Mouse (Mus musculus): ENCODE measurements at regions not wholly inside any gene's neighbourhood (a gene's known extent, or its start where the extent isn't known, plus 50 kb on each side); places are given as distances from the start of the nearest gene placed in this dataset.
A peak's percentile ranks its signal among the peaks of the same experiment; 100 is the strongest.
"Not testable (repeated sequence)": the region's sequence is repeated elsewhere in the genome, so short reads cannot be mapped to it uniquely, and the experiment has no call there.

GRCm38 (mm10) chr14:120755389-120755788 lies 155.6 kb upstream of the Ipo5 start:
- DNase-seq (ENCODE audit: low read depth) = no peak

DNA sequence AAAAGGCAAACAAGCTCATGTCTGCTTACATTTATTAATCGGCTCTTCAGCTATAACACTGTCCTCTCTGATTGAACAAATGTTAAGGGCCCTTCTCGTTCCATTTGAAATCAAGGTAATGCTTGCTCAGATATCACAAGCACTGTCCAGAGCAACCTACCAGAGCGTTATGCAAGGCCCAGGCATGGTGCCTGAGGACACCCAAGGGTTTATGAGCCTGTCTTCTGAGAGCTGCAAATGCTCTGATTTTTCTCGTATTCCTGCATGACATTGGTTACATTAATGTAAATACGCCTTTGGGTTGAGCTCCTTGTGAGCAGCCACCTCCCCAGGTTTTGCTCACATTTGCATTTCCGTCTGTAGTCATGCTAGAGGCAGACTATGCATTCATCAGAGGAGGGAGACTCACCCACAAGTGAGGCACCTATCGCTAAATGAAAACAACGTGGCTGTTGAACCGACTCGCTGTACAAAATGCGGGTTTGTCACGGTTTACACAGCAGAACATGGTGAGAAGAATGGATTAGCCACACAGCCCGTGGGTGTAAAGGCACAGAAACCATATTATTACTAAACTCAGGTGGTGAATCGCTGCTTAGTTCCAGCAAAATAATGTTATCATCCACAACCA lies 152.7 kb upstream of the Ipo5 start:
- DNase-seq (ENCODE audit: low read depth) = no peak

- DNase-seq (ENCODE audit: low read depth) = no peak
These were observed 148.9 kb upstream of the Ipo5 start for GRCm38 (mm10) chr14:120762168-120762567.

DNA sequence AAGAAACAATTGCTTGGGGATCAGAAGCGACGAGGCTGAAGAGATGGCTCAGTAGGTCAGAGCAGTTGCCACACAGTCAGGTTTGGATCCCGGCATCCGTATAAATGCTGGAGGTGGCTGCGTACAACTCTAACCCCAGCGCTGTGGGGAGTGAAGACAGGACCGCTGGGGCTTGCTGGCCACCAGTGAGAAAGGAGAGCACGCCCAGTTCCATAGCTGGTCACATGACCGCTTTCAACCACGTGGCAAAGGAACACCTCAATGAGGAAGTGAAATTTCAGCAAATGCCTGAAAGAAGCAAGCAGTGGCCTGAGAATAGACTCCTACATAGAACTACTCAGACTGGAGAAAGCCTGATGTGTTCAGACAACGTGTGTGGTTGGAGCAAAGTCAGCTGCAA lies 148.3 kb upstream of the Ipo5 start:
- no peak for DNase-seq (ENCODE audit: low read depth)

DNA sequence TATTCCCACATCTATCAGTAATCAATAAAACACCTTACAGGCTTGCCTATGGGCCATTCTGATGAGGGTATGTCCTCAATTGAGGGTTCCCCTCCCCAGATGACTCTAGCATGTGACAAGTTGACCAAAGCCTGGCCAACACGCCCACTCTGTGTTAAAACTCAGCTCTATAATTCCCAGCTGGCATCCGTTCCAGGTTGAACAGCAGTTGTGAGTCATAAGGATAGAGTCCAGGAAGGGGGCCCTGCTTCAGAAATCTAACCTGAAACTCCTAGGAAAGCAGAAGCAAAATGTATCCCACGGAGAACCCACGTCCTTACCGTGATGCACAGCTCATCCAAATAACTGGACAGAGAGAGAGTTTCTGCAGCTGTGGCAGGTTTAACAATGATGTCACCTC lies 147.2 kb upstream of the Ipo5 start:
- no peak for DNase-seq (ENCODE audit: low read depth)

- DNase-seq (ENCODE audit: low read depth) = no peak
These were observed 146.6 kb upstream of the Ipo5 start for GRCm38 (mm10) chr14:120764386-120764785.

- no peak for DNase-seq (ENCODE audit: low read depth)
These were observed 144.6 kb upstream of the Ipo5 start for GRCm38 (mm10) chr14:120766451-120766850.

- no peak for DNase-seq (ENCODE audit: low read depth)
These were observed 140.4 kb upstream of the Ipo5 start for GRCm38 (mm10) chr14:120770579-120770978.

DNA sequence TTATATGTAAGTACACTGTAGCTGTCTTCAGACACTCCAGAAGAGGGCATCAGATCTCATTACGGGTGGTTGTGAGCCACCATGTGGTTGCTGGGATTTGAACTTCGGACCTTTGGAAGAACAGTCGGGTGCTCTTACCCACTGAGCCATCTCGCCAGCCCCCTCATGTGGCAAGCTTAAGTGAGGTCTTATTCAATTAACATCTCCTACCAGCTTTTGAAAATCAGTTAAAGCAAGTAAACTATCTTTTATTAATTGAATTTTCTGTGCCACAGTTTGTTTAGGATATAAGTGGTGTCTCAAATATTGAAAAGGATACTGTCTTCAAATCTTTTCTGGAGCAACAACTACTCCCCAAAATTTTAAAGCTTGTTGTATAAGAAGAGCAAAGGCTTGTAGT lies 138.0 kb upstream of the Ipo5 start:
- DNase-seq (ENCODE audit: low read depth) = not testable (repeated sequence)

- peak; percentile 1 for DNase-seq (ENCODE audit: low read depth)
These were observed 119.0 kb upstream of the Ipo5 start for GRCm38 (mm10) chr14:120791828-120792554.

GRCm38 (mm10) chr14:120797916-120798490 lies 113.0 kb upstream of the Ipo5 start:
- DNase-seq (ENCODE audit: low read depth) = no peak

- DNase-seq (ENCODE audit: low read depth) = no peak
These were observed 107.8 kb upstream of the Ipo5 start for GRCm38 (mm10) chr14:120803191-120803590.

DNA sequence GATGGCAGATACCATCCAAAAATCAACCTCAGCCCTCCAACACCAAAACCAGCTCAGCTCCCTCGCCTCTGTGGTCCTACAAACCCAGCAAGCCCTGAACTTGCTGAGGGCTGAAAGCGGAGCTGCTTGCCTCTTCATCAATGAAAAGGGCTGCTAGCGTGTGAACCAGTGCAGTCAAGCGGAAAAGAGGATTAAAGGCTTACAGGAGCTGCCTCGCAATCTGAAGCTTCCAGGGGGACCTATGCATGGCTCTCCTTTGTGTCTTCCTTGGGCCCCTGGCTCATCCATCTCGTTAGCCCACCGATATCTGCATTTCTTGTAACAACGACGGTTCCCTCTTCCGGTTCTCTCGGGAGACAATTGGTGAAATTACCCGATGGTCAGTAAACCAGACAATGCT lies 107.3 kb upstream of the Ipo5 start:
- DNase-seq (ENCODE audit: low read depth) = no peak

DNA sequence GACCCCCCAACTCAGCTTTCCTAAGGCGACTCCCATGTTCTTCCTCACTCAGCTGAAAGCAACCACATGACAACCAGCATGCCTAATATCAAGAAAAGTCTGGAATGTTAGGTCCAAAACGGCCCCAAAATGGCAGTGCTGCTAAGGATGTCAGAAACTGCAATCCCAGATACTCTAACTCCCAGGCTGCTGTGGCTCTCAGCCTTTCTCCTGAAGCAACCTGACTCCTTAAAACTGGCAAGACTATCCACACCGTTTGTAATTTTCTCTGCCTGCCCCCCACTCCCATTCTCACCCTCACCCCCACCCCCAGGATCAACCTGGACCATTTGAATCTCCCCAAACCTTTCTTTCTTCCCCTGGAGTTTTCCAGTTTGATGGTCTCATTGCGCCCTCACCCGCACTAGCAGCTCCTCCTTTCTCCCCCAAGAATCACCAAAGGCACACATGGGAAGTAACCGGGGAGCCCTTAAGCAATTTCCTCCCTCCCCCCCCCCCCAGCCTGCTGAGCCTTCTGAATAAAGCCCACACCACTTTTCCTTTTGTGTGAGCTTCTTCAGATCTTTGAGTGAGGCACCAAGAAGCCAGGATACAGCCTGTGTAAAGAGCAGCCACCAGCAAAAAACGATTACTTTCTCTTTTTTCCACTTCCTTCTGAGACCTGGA lies 106.7 kb upstream of the Ipo5 start:
- no peak for DNase-seq (ENCODE audit: low read depth)

DNA sequence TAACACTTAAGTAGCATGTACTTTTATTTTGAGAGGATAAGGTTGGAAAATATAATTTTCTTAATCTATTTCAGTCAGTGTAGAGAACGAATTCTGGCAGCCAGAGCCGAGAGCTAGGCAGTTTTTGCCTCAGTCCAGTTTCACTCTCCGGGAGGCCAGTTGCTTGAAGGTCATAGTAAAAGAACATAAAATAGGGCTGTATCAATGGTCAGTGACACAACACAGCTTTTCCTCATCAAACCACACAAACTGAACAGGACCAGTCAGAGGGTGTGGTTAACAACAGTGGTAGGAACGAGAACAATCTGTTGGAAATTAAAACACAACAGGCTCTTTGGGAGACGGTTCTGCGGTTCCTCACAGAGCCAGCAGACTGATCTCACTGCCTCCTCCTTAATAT lies 105.9 kb upstream of the Ipo5 start:
- DNase-seq (ENCODE audit: low read depth) = no peak

GRCm38 (mm10) chr14:120805816-120806552 lies 105.0 kb upstream of the Ipo5 start:
- not testable (repeated sequence) for DNase-seq (ENCODE audit: low read depth)

DNA sequence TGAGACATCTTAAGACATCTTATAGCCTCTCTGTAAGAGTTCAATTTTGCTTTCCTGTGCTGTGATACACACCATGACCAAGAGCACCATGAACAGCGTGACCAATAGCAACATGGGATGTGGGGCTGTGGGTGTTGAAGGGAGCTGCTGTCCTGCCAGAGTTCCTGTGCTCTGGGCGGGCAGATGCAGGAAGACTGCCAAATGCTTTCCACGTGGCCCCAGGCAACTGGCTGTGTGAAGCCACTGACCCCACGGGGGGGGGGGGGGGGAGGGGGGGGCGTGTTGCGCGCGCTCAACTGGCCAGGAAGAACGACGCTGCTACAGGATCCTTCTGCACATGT lies 104.5 kb upstream of the Ipo5 start:
- no peak for DNase-seq (ENCODE audit: low read depth)

GRCm38 (mm10) chr14:120809321-120809720 lies 101.7 kb upstream of the Ipo5 start:
- DNase-seq (ENCODE audit: low read depth) = no peak

- no peak for DNase-seq (ENCODE audit: low read depth)
These were observed 97.1 kb upstream of the Ipo5 start for GRCm38 (mm10) chr14:120813938-120814337.

DNA sequence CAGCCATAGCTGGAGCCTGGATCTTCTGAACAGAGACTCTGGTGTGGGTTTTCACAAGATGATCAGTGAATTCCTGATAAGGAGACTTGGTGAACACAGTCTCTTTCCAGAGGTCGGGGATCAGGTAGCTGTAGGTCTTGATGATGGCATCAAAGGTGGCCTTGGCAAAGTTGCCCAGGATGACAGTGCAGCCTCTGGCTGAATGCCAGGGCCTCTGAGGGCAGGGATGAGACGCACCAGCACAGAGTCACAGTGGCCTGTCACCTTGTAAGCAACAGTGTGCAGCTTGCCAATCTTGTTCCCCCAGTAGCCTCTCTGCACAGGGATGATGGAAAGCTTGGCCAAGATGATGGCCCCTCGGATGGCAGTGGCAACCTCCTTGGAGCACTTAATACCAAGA lies 95.9 kb upstream of the Ipo5 start:
- not testable (repeated sequence) for DNase-seq (ENCODE audit: low read depth)

- DNase-seq (ENCODE audit: low read depth) = no peak
These were observed 94.5 kb upstream of the Ipo5 start for GRCm38 (mm10) chr14:120816529-120816928.

- no peak for DNase-seq (ENCODE audit: low read depth)
These were observed 84.8 kb upstream of the Ipo5 start for GRCm38 (mm10) chr14:120826187-120826586.

Measured in naive thymus-derived CD4-positive, alpha-beta T cell, adult 2 months (primary cell).